Comparison of ENCODE assay signal across 7 mouse cellular contexts in genomic region chr16:93973123-93973522, GRCm38 (mm10). TPM values are rescaled to one million over a fixed set of nuclear protein-coding genes. Genes with fewer than 3 reads are reported as not detected.
DNase-seq lines count a peak whose midpoint lies in the region; ATAC-seq and TF ChIP-seq lines count a peak whose summit lies in the region.

No protein-coding gene starts in this region.

- 0 out of 2 replicates have a peak, but pooled peaks cover 5% of the 10 kb centered on the region for H3K4me1 ChIP-seq in lung, embryonic 15.5 days
- H3K4me1 ChIP-seq in forebrain, embryonic 14.5 days (ENCODE audit: control insufficient read depth, insufficient read depth, low read length) = no peaks in the 10 kb centered on the region
- H3K4me1 ChIP-seq in liver, embryonic 12.5 days = peaks cover 20% of the 10 kb centered on the region
- H3K4me1 ChIP-seq in small intestine, adult 2 months (ENCODE audit: control insufficient read depth, insufficient read depth, insufficient read length, low read length) = no peaks in the 10 kb centered on the region

- TF ChIP-seq CTCF in small intestine, adult 2 months (IDR thresholded peaks at IDR 0.05; ENCODE audit: extremely low read depth, insufficient read length, insufficient replicate concordance, low read depth, low read length) = no peak

- H3K27ac ChIP-seq in lung, embryonic 15.5 days = no peak overlapping the region
- H3K27ac ChIP-seq in forebrain, embryonic 14.5 days (ENCODE audit: low read depth, low read length) = no peak overlapping the region
- no peak overlapping the region for H3K27ac ChIP-seq in liver, embryonic 12.5 days
- H3K27ac ChIP-seq in small intestine, adult 2 months (ENCODE audit: insufficient read depth, low read depth, low read length) = no peak overlapping the region

- WGBS in lung, embryonic 15.5 days = 19% methylated on average over 10 of the region's 10 CpGs
- 31% methylated on average over 10 of the region's 10 CpGs for WGBS in forebrain, embryonic 14.5 days
- 8% methylated on average over 10 of the region's 10 CpGs for WGBS in liver, embryonic 12.5 days (ENCODE audit: insufficient replicate concordance)
- WGBS in small intestine, adult 2 months = 20% methylated on average over 10 of the region's 10 CpGs

- no peaks in the 10 kb centered on the region for H3K27me3 ChIP-seq in lung, embryonic 15.5 days
- H3K27me3 ChIP-seq in forebrain, embryonic 14.5 days (replicated peaks; ENCODE audit: control insufficient read depth, insufficient read depth, low read length) = no peaks in the 10 kb centered on the region
- H3K27me3 ChIP-seq in liver, embryonic 12.5 days (replicated peaks) = 0 out of 2 replicates have a peak, but pooled peaks cover 4% of the 10 kb centered on the region
- no peaks in the 10 kb centered on the region for H3K27me3 ChIP-seq in small intestine, adult 2 months (ENCODE audit: control insufficient read depth, insufficient read depth, low read length)

- DNase-seq in lung, postnatal 36 days = no peak
- DNase-seq in forebrain, embryonic 14.5 days (ENCODE audit: low spot score) = peak; percentile 10
- DNase-seq in thymus, postnatal 0 days (ENCODE audit: low spot score) = no peak
- no peak for DNase-seq in cerebellum, adult 18-20 months

- no peaks in the 10 kb centered on the region for H3K9me3 ChIP-seq in lung, embryonic 15.5 days
- no peaks in the 10 kb centered on the region for H3K9me3 ChIP-seq in forebrain, embryonic 14.5 days (replicated peaks; ENCODE audit: control insufficient read depth, low read length)
- 0 out of 2 replicates have a peak, but pooled peaks cover 4% of the 10 kb centered on the region for H3K9me3 ChIP-seq in liver, embryonic 12.5 days (replicated peaks)

- TF ChIP-seq POLR2A in small intestine, adult 2 months (IDR thresholded peaks at IDR 0.05; ENCODE audit: low read depth, low read length) = no peak

- peak overlapping the region; percentile 26 for H3K4me3 ChIP-seq in lung, embryonic 15.5 days
- no peak overlapping the region for H3K4me3 ChIP-seq in forebrain, embryonic 14.5 days (ENCODE audit: low read depth, low read length)
- peak overlapping the region; percentile 44 for H3K4me3 ChIP-seq in liver, embryonic 12.5 days
- H3K4me3 ChIP-seq in small intestine, adult 2 months (ENCODE audit: low read depth, low read length) = peak overlapping the region; percentile 27

- peak overlapping the region; percentile 48 for H3K4me2 ChIP-seq in lung, embryonic 15.5 days
- H3K4me2 ChIP-seq in forebrain, embryonic 14.5 days (ENCODE audit: low read length) = peak overlapping the region; percentile 33; the same call in 1 of the 2 replicates
- H3K4me2 ChIP-seq in liver, embryonic 12.5 days = peak overlapping the region; percentile 73

- ATAC-seq in lung, embryonic 15.5 days (ENCODE audit: borderline replicate concordance, extremely low read depth, low FRiP score, low TSS enrichment) = no peak
- ATAC-seq in forebrain, embryonic 14.5 days = no peak
- ATAC-seq in liver, embryonic 12.5 days = no peak

- H3K9ac ChIP-seq in lung, embryonic 15.5 days = no peak overlapping the region; the same call in 1 of the 2 replicates
- peak overlapping the region; percentile 21; the same call in 1 of the 2 replicates for H3K9ac ChIP-seq in forebrain, embryonic 14.5 days (ENCODE audit: low read length)
- H3K9ac ChIP-seq in liver, embryonic 12.5 days = no peak overlapping the region

- no peaks in the 10 kb centered on the region for H3K36me3 ChIP-seq in lung, embryonic 15.5 days
- no peaks in the 10 kb centered on the region for H3K36me3 ChIP-seq in forebrain, embryonic 14.5 days (ENCODE audit: control insufficient read depth, insufficient read depth, low read length)
- H3K36me3 ChIP-seq in liver, embryonic 12.5 days = no peaks in the 10 kb centered on the region
- no peaks in the 10 kb centered on the region for H3K36me3 ChIP-seq in small intestine, adult 2 months (ENCODE audit: control insufficient read depth, insufficient read depth, low read length)

RNA-seq across cellular contexts. Expression of gene Cldn14, which starts 35.5 kb away (rescaled TPM):
- not detected in 2 replicates for polyA plus RNA-seq in lung, embryonic 15.5 days (2015; fragmentation: Nextera tagmentation; extraction: Ambion mirVana)
- not detected in 2 replicates for polyA plus RNA-seq in forebrain, embryonic 14.5 days (2014; fragmentation: Nextera tagmentation; extraction: Ambion mirVana)
- 0.19 and 0.30 TPM in 2 replicates for polyA plus RNA-seq in liver, embryonic 12.5 days (2016; fragmentation: Nextera tagmentation; extraction: Ambion mirVana)
- polyA plus RNA-seq in small intestine, adult 2 months (2012; rRNA removed) = 0.15 TPM in 1 of 2 replicates, not detected in the other
- polyA plus RNA-seq in thymus, postnatal 0 days (2015; fragmentation: Nextera tagmentation; extraction: Ambion mirVana) = 0.13 TPM in 1 of 2 replicates, not detected in the other
